Mouse (Mus musculus) heart, embryonic 14.5 days (tissue): ENCODE measurements around the gene Abca3. TPM values are rescaled to one million over a fixed set of nuclear protein-coding genes. Genes with fewer than 3 reads are reported as not detected.

Experiments
- ATAC-seq: fragments of 200-750 bp; cut with Nextera tagmentation; 2 replicates; pipeline ENCODE4 v1.8.0; 2017; ENCODE audit warnings: low read depth, moderate TSS enrichment; ENCODE audit not compliant: insufficient number of reproducible peaks, insufficient read depth, low FRiP score
- H3K27ac ChIP-seq, 2 experiments: fragments of 200-500 bp in 1 of 2; fragments of 300-500 bp in 1 of 2; sonication (generic) in 1 of 2; replicated peaks in 1 of 2; 2 replicates each; pipeline ENCODE4 v1.5.1; 2012 to 2014; ENCODE audit warnings: low read depth in 2 of 2, low read length in 2 of 2, control low read depth in 1 of 2, mild to moderate bottlenecking in 1 of 2, mixed read lengths in 1 of 2; ENCODE audit not compliant: control insufficient read depth in 1 of 2, insufficient read depth in 1 of 2
- H3K27me3 ChIP-seq: fragments of 300-500 bp; sonication (generic); 2 replicates; pipeline ENCODE4 v1.6.1; 2014; ENCODE audit warnings: mild to moderate bottlenecking, low read length, control low read depth; ENCODE audit not compliant: control insufficient read depth, insufficient read depth
- H3K36me3 ChIP-seq: fragments of 300-500 bp; sonication (generic); 2 replicates; pipeline ENCODE4 v1.6.1; 2014; ENCODE audit warnings: mild to moderate bottlenecking, control low read depth, low read length, mixed read lengths; ENCODE audit not compliant: control insufficient read depth, insufficient read depth
- H3K4me1 ChIP-seq, 2 experiments: fragments of 200-500 bp in 1 of 2; fragments of 300-500 bp in 1 of 2; sonication (generic) in 1 of 2; 2 replicates each; pipeline ENCODE4 v1.6.1; 2012 to 2014; ENCODE audit warnings: low read length in 2 of 2, control low read depth in 1 of 2, mixed read lengths in 1 of 2; ENCODE audit not compliant: control insufficient read depth in 2 of 2, insufficient read depth in 2 of 2
- H3K4me2 ChIP-seq: fragments of 300-500 bp; sonication (generic); 2 replicates; pipeline ENCODE4 v1.6.1; 2014; ENCODE audit warnings: mild to moderate bottlenecking, low read length
- H3K4me3 ChIP-seq, 2 experiments: fragments of 200-500 bp in 1 of 2; fragments of 300-500 bp in 1 of 2; sonication (generic) in 1 of 2; 2 replicates each; pipeline ENCODE4 v1.5.1; 2012 to 2014; ENCODE audit warnings: low read length in 2 of 2, mild to moderate bottlenecking in 2 of 2, control low read depth in 1 of 2, low read depth in 1 of 2, moderate library complexity in 1 of 2; ENCODE audit not compliant: control insufficient read depth in 1 of 2, insufficient read depth in 1 of 2
- H3K9ac ChIP-seq: fragments of 300-500 bp; sonication (generic); 2 replicates; pipeline ENCODE4 v1.6.1; 2014; ENCODE audit warnings: mild to moderate bottlenecking, low read length
- H3K9me3 ChIP-seq: fragments of 300-500 bp; sonication (generic); 2 replicates; pipeline ENCODE4 v1.6.1; 2016; ENCODE audit warnings: low read length, control low read depth; ENCODE audit not compliant: control insufficient read depth
- WGBS: fragments of 180-500 bp; shearing (Covaris S2); extraction: QIAGEN DNeasy Blood & Tissue Kit; methylation state at CpG from one replicate; pipeline ENCODE4 v1.1.7; 2014; 5-methylcytosine and 5-hydroxymethylcytosine counted together
- polyA plus RNA-seq: library from polyadenylated mRNA; unstranded; fragments of >200 nt; fragmentation: Nextera tagmentation; extraction: Ambion mirVana; gene quantifications from 2 replicates; pipeline ENCODE4 v1.2.1, GENCODE M21; 2014

Abca3 gene
- polyA plus RNA-seq, 1 experiment from 2014 or later = 8.6 TPM

DNA sequence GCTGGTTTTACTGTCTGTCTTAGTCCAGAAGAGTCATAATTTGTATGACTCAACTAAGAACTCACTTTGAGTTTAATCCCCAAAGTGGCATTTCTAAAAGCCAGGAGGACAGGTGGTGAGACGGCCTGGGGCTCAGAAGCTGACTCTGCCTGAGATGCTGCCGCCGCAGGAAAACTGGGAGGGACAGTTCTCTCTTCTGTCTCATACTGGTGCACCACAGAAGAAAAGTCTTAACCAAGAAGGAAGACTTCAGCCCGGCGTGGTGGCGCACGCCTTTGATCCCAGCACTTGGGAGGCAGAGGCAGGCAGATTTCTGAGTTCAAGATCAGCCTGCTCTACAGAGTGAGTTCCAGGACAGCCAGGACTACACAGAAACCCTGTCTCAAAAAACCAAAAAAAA is 74.2 kb downstream of the Abca3 start:
- Histone ChIP-seq H3K4me3 (peak overlapping the region in 1 of 2 experiments; percentile 68; a peak in 1 of 4 replicates), H3K27ac (peak overlapping the region; percentile 46 to 94; a peak in 3 of 4 replicates), H3K9me3 (no peaks in the 10 kb centered on the region), H3K4me1 (peaks cover 21% of the 10 kb centered on the region in 2 experiments), H3K4me2 (peak overlapping the region; percentile 63), H3K36me3 (peaks cover 49% of the 10 kb centered on the region), H3K9ac (0 out of 2 replicates have a peak overlapping the region, but pooled peaks have one; percentile 92), H3K27me3 (no peaks in the 10 kb centered on the region)
- 86% methylated on average over 7 of the region's 7 CpGs for WGBS
- no peak for ATAC-seq

DNA sequence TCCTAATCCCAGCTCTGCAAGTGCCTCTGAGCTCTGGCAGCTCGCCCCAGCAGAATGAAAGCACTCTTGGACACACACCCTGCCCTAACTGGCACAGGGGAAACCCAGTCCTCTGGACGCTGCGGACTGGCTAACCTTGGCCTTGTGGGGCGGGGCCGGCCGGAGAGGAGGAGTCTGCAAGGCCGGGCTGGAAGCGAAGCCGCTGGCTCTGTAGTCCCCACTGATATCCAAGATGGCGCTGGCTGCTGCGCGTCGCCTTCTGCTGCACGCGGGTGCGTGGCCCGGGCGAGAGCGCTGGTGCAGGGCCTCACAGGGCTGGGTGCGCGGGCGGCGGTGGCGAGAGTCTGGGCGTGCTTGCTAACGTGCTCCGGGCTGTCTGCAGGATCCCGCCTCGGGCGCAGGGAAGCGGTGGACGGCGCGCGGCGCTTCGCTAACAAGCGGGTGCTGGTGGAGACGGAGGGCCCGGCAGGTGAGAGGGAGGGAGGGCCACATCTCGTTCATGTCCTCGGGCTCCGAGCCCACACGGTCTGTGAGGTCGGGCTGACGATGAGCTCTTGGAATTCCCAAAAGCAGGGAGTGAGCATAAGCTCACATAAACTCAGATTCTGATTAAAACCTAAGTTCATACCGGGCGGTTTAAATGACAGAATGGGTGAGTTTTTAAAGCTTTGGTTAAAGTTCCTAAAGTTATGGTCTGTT is 74.9 kb downstream of the Abca3 start, which contains the start of gene Eci1:
Gene Eci1, plus strand, starts transcription at position 171 of the 699 bp plus-strand sequence.
- Histone ChIP-seq H3K4me3 (peak within 1 kb of the TSS; percentile 68 to 79), H3K9me3 (no peaks in the 10 kb centered on the region), H3K36me3 (peaks cover 42% of the 10 kb centered on the region), H3K4me2 (peak within 1 kb of the TSS; percentile 63), H3K4me1 (peaks cover 21% of the 10 kb centered on the region in 2 experiments), H3K27me3 (no peaks in the 10 kb centered on the region), H3K9ac (peak within 1 kb of the TSS; percentile 92), H3K27ac (peak within 1 kb of the TSS; percentile 94 to 96)
- WGBS = under 1% methylated on average over 48 of the region's 48 CpGs
- ATAC-seq = peak; percentile 95

DNA sequence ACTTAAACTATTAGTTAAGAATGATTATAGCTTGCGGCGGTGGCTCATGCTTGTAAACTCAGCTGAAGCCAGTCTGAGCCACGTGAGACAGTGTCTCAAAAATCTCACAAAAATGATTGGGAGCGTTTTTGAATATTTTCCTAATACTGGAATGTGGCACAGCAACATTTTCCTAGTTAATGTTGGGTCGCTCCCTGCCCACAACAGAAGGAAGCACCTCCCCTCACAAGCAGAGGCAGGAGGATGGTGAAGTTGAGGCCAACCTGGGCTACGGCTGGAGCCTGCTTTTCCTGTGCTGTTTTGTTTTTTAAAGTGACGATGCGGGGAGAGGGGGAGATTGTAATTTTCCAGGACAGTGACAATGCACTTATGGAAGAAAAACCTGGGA is 75.4 kb downstream of the Abca3 start:
- Histone ChIP-seq H3K36me3 (peaks cover 36% of the 10 kb centered on the region), H3K4me2 (peak overlapping the region; percentile 63), H3K9ac (peak overlapping the region; percentile 92), H3K4me3 (peak overlapping the region; percentile 68 to 79), H3K9me3 (no peaks in the 10 kb centered on the region), H3K4me1 (peaks cover 21% of the 10 kb centered on the region in 2 experiments), H3K27ac (peak overlapping the region; percentile 94 to 96), H3K27me3 (no peaks in the 10 kb centered on the region)
- no peak for ATAC-seq
- WGBS = 3% methylated on average over 8 of the region's 8 CpGs

DNA sequence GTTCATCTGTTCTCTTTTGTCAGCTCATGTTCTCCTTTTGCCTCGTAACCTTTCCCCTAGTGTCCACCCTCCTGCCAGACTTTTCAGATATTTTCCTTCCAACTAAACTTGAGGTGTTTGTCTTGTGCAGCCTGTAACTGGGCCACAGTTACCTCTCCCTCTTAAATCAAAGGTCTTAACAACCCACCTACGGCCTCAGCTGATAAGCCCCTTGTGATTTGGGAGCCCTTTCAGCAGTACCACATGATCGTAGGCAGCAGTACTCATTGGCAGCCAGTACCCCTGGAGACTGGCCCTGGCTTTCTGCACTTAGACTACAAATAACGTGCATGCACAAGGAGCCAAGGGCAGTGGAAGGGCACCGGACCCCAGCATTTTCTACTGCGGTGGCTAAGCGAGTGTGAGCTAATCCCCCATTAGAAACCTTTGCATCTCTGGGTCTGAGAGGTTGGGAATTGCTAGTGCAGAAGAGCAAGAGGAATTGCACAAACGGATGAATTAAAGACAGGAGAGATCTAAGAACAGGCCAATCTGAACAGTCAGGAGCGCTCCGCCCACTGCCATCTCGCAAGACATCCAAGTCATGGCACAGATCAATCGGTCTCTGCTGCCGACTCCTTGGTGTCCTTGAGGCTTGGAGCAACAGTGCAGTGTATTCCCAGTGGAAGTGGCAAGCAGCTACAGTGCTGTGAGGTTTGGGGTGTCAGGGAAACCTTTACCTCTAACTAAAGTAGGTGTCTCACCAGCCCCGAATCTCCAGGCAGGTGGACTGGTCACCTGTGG is 77.6 kb downstream of the Abca3 start:
- Histone ChIP-seq H3K4me1 (peaks cover 21% of the 10 kb centered on the region in 2 experiments), H3K36me3 (peaks cover 35% of the 10 kb centered on the region), H3K4me3 (peak overlapping the region; percentile 11 to 18), H3K9ac (peak overlapping the region; percentile 63), H3K4me2 (peak overlapping the region; percentile 49), H3K27ac (peak overlapping the region; percentile 91 to 98), H3K27me3 (no peaks in the 10 kb centered on the region), H3K9me3 (no peaks in the 10 kb centered on the region)
- peak; percentile 31 for ATAC-seq
- 51% methylated on average over 14 of the region's 14 CpGs for WGBS

DNA sequence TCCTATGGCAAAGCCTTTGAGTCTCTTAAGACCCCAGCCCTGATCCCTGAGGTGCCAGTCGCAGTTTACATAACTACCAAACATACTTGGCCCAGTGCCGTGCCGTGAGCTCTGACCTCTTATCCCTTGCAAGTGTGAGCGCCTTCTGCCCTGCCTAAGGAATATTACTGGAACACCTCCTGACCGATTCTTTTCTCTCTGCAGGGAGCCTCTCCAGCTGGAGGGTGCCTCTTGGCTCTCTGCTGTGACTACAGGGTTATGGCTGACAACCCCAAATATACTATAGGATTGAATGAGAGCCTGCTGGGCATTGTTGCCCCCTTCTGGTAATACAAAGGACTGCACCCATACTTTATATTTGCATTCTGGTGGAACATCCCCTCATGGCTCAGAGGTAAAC is 85.3 kb downstream of the Abca3 start:
- Histone ChIP-seq H3K9ac (no peak overlapping the region), H3K27ac (no peak overlapping the region), H3K4me3 (no peak overlapping the region), H3K9me3 (no peaks in the 10 kb centered on the region), H3K27me3 (no peaks in the 10 kb centered on the region), H3K4me1 (no peaks in the 10 kb centered on the region), H3K36me3 (peaks cover 85% of the 10 kb centered on the region), H3K4me2 (no peak overlapping the region)
- no peak for ATAC-seq
- 84% methylated on average over 5 of the region's 5 CpGs for WGBS

DNA sequence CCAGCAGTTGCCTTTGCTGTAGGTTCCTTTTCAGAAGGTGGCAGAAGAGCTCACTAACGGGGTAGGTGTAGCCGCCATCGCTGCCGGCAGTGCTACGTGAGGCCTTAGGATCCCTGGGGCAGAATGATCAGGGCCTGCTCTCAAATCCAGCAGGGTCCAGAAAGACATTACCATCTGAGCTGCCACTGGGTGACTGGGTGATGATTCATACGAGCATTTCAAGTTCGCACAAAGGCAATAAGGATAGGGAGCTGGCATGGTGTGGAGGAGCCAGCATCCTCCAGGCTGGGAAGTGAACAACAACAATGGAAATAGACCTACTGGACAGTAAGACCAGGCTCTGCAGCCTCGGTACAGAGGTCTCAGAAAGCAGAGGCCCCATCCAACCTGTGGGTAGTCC is 88.6 kb downstream of the Abca3 start:
- no peak overlapping the region for H3K4me3 ChIP-seq
- H3K9ac ChIP-seq = no peak overlapping the region
- H3K27ac ChIP-seq = no peak overlapping the region
- 84% methylated on average over 8 of the region's 8 CpGs for WGBS
- peaks cover 83% of the 10 kb centered on the region for H3K36me3 ChIP-seq
- H3K9me3 ChIP-seq = no peaks in the 10 kb centered on the region
- no peak for ATAC-seq
- H3K27me3 ChIP-seq = no peaks in the 10 kb centered on the region
- H3K4me2 ChIP-seq = no peak overlapping the region
- no peaks in the 10 kb centered on the region for H3K4me1 ChIP-seq

DNA sequence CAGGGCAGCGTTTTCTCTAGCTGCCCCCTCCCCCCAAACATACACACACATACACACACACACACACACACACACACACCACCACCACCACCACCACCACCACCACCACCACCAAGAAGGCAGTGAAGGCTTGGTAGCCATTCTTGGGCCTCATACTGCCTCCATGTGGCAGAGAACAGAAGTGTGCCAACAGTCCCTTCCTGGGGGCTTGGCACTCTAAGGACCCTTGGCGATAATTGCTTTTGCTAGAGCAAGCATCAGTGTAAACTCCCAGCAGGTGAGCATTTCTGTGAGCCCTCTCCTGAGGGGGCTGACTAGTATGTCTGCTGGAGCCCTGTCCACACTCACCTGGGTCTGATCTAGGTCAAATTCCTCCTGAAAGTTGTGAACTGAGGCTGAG is 89.4 kb downstream of the Abca3 start:
- Histone ChIP-seq H3K4me3 (no peak overlapping the region), H3K4me1 (no peaks in the 10 kb centered on the region), H3K36me3 (peaks cover 83% of the 10 kb centered on the region), H3K9ac (no peak overlapping the region), H3K27ac (no peak overlapping the region), H3K9me3 (no peaks in the 10 kb centered on the region), H3K27me3 (no peaks in the 10 kb centered on the region), H3K4me2 (no peak overlapping the region)
- WGBS = 54% methylated on average over 2 of the region's 2 CpGs
- no peak for ATAC-seq
